Mouse (Mus musculus): Measurements from ENCODE around the gene Lepr.
A peak's percentile ranks its signal among the peaks of the same experiment; 100 is the strongest.
"Not testable (repeated sequence)": the region's sequence is repeated elsewhere in the genome, so short reads cannot be mapped to it uniquely, and the experiment has no call there.

The Lepr gene

GRCm38 (mm10) chr4:101715805-101716204, 1.4 kb upstream of the Lepr start:
- no peak for DNase-seq (ENCODE audit: low spot score in 2 of 2)

- DNase-seq (ENCODE audit: low spot score in 2 of 2) = no peak
Observed at GRCm38 (mm10) chr4:101718991-101719580, 1.9 kb downstream of the Lepr start.

- DNase-seq (ENCODE audit: low spot score in 2 of 2) = no peak
Observed at GRCm38 (mm10) chr4:101721705-101722104, 4.5 kb downstream of the Lepr start.

- DNase-seq (ENCODE audit: low spot score in 2 of 2) = no peak
Observed at GRCm38 (mm10) chr4:101741973-101742372, 24.8 kb downstream of the Lepr start.

- DNase-seq (ENCODE audit: low spot score in 2 of 2) = no peak
Observed at GRCm38 (mm10) chr4:101745534-101745933, 28.3 kb downstream of the Lepr start.

GRCm38 (mm10) chr4:101760490-101760889, 43.3 kb downstream of the Lepr start:
- DNase-seq (ENCODE audit: low spot score in 2 of 2) = no peak

- not testable (repeated sequence) for DNase-seq (ENCODE audit: low spot score in 2 of 2)
Observed at GRCm38 (mm10) chr4:101843923-101844322, 126.7 kb downstream of the Lepr start, which contains the start of gene B020004J07Rik. Gene B020004J07Rik (minus strand): TSS chr4:101844023.

- DNase-seq (ENCODE audit: low spot score in 2 of 2) = no peak
Observed at GRCm38 (mm10) chr4:101850908-101851307, 133.7 kb downstream of the Lepr start.

- DNase-seq (ENCODE audit: low spot score in 2 of 2) = peak in 1 of 2 experiments; percentile 2
Observed at GRCm38 (mm10) chr4:101860873-101861272, 143.7 kb downstream of the Lepr start.

GRCm38 (mm10) chr4:101862289-101862688, 145.1 kb downstream of the Lepr start:
- no peak for DNase-seq (ENCODE audit: low spot score in 2 of 2)

Data from cerebellum, postnatal 4 days (tissue).